Mouse (Mus musculus) forebrain, embryonic 15.5 days (tissue): Measurements from ENCODE around the gene Ctu1. TPM values are rescaled to one million over a fixed set of nuclear protein-coding genes. Genes with fewer than 3 reads are reported as not detected.

Experiments
- ATAC-seq: fragments of 200-750 bp; cut with Nextera tagmentation; replicated peaks from 2 replicates; pipeline ENCODE4 v1.8.0; 2017; ENCODE audit warnings: mild to moderate bottlenecking, moderate TSS enrichment, moderate library complexity
- H3K27ac ChIP-seq: fragments of 300-500 bp; sonication (generic); replicated peaks from 2 replicates; pipeline ENCODE4 v1.5.1; 2015; ENCODE audit warnings: mild to moderate bottlenecking, inconsistent platforms
- H3K27me3 ChIP-seq: fragments of 300-500 bp; sonication (generic); 2 replicates; pipeline ENCODE4 v1.6.1; 2015; ENCODE audit warnings: inconsistent platforms
- H3K36me3 ChIP-seq: fragments of 300-500 bp; sonication (generic); 2 replicates; pipeline ENCODE4 v1.6.1; 2015; ENCODE audit warnings: mild to moderate bottlenecking, inconsistent platforms
- H3K4me1 ChIP-seq: fragments of 300-500 bp; sonication (generic); 2 replicates; pipeline ENCODE4 v1.6.1; 2015; ENCODE audit warnings: inconsistent platforms
- H3K4me2 ChIP-seq: fragments of 300-500 bp; sonication (generic); replicated peaks from 2 replicates; pipeline ENCODE4 v1.6.1; 2015; ENCODE audit warnings: mild to moderate bottlenecking, inconsistent platforms
- H3K4me3 ChIP-seq: fragments of 300-500 bp; sonication (generic); 2 replicates; pipeline ENCODE4 v1.5.1; 2015; ENCODE audit warnings: mild to moderate bottlenecking, inconsistent platforms
- H3K9ac ChIP-seq: fragments of 300-500 bp; sonication (generic); replicated peaks from 2 replicates; pipeline ENCODE4 v1.6.1; 2015; ENCODE audit warnings: mild to moderate bottlenecking, inconsistent platforms
- H3K9me3 ChIP-seq: fragments of 300-500 bp; sonication (generic); 2 replicates; pipeline ENCODE4 v1.6.1; 2016; ENCODE audit warnings: inconsistent platforms
- WGBS: fragments of 180-500 bp; shearing (Covaris S2); methylation state at CpG from one replicate; pipeline ENCODE4 v1.1.7; 2015; ENCODE audit warnings: mixed read lengths; 5-methylcytosine and 5-hydroxymethylcytosine counted together
- polyA plus RNA-seq: library from polyadenylated mRNA; unstranded; fragments of >200 nt; fragmentation: Nextera tagmentation; extraction: Ambion mirVana; gene quantifications from 2 replicates; pipeline ENCODE4 v1.2.1, GENCODE M21; 2015

The Ctu1 gene
- 29.3 and 31.1 TPM in 2 replicates for polyA plus RNA-seq

DNA sequence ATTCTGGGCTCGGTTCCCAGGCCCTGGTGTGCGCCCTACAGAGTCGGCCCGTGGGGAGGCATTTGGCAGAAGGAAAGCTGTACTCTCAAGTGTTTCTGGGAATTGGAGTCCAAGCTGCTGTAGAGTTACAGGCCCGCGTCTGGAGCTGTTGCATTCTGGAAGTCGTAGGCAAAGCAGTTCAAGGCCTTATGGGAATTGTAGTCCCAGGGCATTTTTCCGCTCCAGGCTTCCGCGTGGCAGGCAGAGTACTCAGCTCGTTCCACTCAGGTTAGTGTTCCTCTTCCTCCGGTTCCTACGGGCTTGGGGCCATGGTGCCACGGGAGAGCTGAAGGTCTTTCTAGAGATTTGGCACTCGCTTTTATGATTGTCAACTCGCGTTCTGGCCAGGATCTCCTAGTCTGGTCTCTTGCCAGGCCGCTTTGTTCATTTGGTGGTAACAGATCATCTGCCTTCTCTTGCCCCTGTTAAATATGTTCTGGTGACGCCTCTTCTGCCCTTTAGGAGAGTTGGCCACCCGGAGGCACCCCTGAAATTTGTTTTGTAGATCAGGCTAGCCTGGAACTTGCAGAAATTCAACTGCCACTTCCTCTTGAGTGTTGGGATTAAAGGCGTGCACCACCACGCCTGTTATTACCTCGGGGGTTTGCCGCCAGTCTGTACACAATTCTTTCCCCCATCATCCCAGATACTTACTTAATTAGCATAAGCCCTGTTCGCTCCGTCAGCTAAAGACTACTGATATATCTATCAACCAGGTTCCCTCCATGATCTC lies at the start of gene Ctu1:
Gene Ctu1, plus strand, starts transcription at position 208 of the 772 bp plus-strand sequence.
- Histone ChIP-seq H3K36me3 (peaks cover 25% of the 10 kb centered on the region), H3K9me3 (no peaks in the 10 kb centered on the region), H3K4me3 (peak within 1 kb of the TSS; percentile 72), H3K27me3 (no peaks in the 10 kb centered on the region), H3K4me1 (peaks cover 17% of the 10 kb centered on the region), H3K4me2 (peak within 1 kb of the TSS; percentile 82), H3K27ac (peak within 1 kb of the TSS; percentile 41), H3K9ac (peak within 1 kb of the TSS; percentile 71)
- WGBS = under 1% methylated on average over 26 of the region's 26 CpGs
- ATAC-seq = peak; percentile 95

DNA sequence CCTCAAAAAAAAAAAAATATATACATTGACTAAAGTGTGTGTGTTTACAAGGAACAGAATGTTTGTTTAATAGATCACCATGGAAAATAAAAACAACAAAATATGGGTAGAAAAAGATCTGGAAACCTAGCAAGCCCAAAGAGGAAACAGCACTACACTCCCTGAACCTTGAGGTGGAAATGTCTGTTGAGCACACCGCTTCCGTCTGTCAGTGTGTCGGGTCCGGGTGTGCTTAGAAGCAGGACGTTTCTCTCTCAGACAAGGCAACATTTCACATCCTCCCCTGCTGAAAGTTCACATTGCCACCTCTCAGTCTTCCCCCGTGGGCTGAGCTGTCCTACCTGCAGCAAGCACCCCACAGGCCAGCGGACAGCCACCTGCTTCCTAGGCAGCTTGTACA lies 48.9 kb upstream of the Ctu1 start:
- H3K4me1 ChIP-seq = no peaks in the 10 kb centered on the region
- WGBS = 87% methylated on average over 7 of the region's 7 CpGs
- no peaks in the 10 kb centered on the region for H3K27me3 ChIP-seq
- no peak overlapping the region for H3K4me3 ChIP-seq
- no peak for ATAC-seq
- H3K4me2 ChIP-seq = no peak overlapping the region
- H3K9me3 ChIP-seq = no peaks in the 10 kb centered on the region
- no peak overlapping the region for H3K27ac ChIP-seq
- no peak overlapping the region for H3K9ac ChIP-seq
- no peaks in the 10 kb centered on the region for H3K36me3 ChIP-seq

DNA sequence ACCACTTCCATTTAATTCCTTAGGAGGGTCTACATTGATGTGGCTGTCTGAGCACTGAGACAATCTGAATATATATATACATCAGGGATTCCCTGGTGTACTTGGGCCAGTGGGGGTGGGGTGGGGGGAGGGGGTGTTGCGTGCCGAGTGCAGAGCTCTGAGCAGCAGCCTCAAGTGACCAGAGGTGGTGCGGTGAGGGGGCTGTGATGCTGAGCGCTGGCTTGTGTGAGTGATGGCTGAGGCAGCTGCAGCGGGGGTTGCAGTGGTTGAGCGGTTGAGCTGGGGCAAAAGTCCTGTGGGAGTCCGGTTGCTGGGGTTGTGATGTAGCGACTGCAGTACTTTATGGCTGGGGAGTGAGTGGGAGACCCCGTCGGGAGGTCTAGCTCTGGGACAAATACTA lies 48.0 kb upstream of the Ctu1 start:
- 18% methylated on average over 10 of the region's 10 CpGs for WGBS
- H3K4me1 ChIP-seq = no peaks in the 10 kb centered on the region
- no peak overlapping the region for H3K27ac ChIP-seq
- H3K9ac ChIP-seq = no peak overlapping the region
- no peaks in the 10 kb centered on the region for H3K27me3 ChIP-seq
- no peak for ATAC-seq
- H3K4me3 ChIP-seq = no peak overlapping the region
- no peaks in the 10 kb centered on the region for H3K36me3 ChIP-seq
- H3K4me2 ChIP-seq = no peak overlapping the region
- H3K9me3 ChIP-seq = no peaks in the 10 kb centered on the region

DNA sequence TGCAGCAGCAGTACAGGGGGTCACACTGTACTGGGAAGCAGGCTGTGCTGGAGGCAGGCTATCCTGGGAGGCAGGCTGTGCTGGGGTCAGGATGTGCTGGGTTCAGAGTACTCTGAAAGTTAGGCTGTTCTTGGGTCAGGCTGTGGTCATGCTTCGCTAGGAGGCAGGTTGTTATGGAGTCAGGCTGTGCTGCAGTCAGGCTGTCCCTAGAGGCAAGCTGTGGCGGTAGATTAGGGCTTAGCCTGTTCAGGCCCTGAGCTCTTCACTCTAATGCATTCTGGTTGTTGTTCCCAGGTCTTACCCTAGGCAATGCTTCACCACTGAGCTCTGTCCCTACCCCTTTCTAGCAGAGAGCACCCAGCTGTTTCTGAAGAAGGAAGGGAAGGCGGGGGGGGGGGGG lies 46.8 kb upstream of the Ctu1 start:
- WGBS = 74% methylated on average over 2 of the region's 3 CpGs
- no peak for ATAC-seq
- H3K4me2 ChIP-seq = no peak overlapping the region
- no peak overlapping the region for H3K4me3 ChIP-seq
- H3K9me3 ChIP-seq = no peaks in the 10 kb centered on the region
- no peaks in the 10 kb centered on the region for H3K27me3 ChIP-seq
- H3K9ac ChIP-seq = no peak overlapping the region
- no peaks in the 10 kb centered on the region for H3K36me3 ChIP-seq
- H3K27ac ChIP-seq = no peak overlapping the region
- H3K4me1 ChIP-seq = no peaks in the 10 kb centered on the region

DNA sequence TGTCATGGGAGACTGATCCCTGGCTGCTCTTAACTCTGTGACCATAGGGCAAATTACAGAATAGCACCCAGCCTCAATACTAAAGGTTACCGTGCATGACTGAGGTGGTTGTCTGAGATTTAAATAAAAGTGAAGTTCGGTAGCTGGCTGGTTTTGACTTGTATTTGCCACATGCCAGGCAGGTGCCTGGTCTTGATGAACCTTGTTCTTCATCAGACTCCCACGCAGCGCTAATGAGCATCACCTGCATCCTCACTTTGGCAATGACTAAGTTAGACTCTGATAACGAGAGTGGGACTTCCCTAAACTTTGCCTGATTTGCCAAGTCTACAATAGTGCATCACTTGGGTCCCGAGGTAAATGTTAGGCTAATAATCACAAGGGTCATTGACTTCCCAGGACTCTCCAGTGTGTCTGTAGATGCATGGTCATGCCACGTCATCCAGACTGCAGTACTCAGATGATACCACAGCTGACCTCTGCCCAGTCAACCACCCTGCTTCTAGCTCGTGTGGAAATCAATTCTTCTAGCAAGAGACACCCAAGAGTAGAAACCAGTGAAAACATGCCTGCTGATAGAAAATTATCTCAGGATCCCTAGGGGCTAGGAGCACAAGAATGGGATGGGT lies 45.9 kb upstream of the Ctu1 start:
- WGBS = 81% methylated on average over 8 of the region's 8 CpGs
- Histone ChIP-seq H3K9me3 (no peaks in the 10 kb centered on the region), H3K4me3 (no peak overlapping the region), H3K4me1 (no peaks in the 10 kb centered on the region), H3K4me2 (no peak overlapping the region), H3K36me3 (no peaks in the 10 kb centered on the region), H3K27ac (no peak overlapping the region), H3K9ac (no peak overlapping the region), H3K27me3 (no peaks in the 10 kb centered on the region)
- no peak for ATAC-seq

DNA sequence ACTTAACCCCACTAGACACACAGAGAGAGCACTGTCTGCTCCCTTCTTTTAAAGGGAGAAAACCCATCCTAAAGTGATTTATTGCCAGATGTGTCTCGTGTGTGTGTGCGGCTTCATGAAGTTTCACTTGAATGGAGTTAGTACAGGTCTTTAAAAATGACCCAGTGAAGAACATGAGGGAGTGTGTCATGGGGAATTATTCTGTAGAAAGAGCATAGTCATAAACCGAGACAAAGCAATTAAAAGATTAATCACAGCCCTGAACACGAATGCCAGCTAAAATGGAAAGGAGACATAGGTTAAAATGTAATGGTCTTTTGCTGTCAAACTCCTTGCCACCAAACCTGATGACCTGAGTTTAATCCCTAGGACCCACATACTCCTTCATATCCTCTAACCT lies 37.9 kb upstream of the Ctu1 start:
- no peaks in the 10 kb centered on the region for H3K27me3 ChIP-seq
- H3K9ac ChIP-seq = no peak overlapping the region
- H3K27ac ChIP-seq = no peak overlapping the region
- H3K9me3 ChIP-seq = no peaks in the 10 kb centered on the region
- WGBS = 75% methylated on average over 4 of the region's 4 CpGs
- no peak overlapping the region for H3K4me2 ChIP-seq
- no peaks in the 10 kb centered on the region for H3K4me1 ChIP-seq
- ATAC-seq = no peak
- no peaks in the 10 kb centered on the region for H3K36me3 ChIP-seq
- H3K4me3 ChIP-seq = no peak overlapping the region

DNA sequence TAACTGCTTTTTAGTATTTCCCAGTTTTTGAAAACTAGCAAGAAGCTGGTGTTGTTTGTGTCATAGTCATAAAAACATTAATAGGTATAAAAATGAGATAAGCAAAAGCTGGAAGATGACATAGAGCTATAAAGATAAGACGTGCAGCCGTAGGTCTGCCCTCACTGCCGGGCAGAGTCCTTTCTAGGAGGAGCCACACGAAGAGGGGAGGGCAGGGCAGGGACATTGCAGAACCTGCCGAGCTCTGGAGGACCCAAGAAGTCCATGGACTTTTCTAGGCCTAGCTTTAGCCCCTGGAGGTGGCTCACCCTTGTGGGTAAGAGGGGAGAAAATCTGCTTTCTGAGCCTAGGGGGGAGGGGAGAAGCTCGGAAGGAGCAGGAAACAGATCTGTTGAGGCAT lies 37.3 kb upstream of the Ctu1 start, which contains the start of gene Ceacam18:
Gene Ceacam18, plus strand, starts transcription at position 208 of the 400 bp plus-strand sequence.
- H3K27me3 ChIP-seq = no peaks in the 10 kb centered on the region
- 76% methylated on average over 6 of the region's 6 CpGs for WGBS
- no peak for ATAC-seq

DNA sequence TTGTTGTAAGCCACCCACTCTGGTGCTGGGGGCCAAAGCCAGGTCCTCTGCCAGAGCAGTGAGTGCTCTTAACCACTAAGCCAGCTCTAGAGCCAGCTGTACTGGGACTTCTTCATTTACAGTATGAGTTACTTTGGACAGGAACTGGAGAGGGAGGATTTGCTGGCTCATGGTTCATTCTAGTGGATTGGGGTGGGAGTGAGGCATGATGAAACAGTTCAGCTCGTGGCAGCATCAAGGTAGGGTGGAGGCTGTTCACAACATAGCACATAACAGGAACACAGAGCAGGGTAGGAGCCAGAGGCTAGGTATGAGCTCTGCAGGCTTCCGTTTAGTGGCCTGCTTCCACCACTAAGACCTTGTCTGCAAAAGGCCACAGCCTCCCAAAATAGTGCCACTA lies 35.6 kb upstream of the Ctu1 start:
- Histone ChIP-seq H3K4me1 (no peaks in the 10 kb centered on the region), H3K9me3 (no peaks in the 10 kb centered on the region), H3K4me3 (no peak overlapping the region), H3K4me2 (no peak overlapping the region), H3K27me3 (no peaks in the 10 kb centered on the region), H3K9ac (no peak overlapping the region), H3K36me3 (no peaks in the 10 kb centered on the region), H3K27ac (no peak overlapping the region)
- 68% methylated on average over 2 of the region's 2 CpGs for WGBS
- no peak for ATAC-seq

More for the DNA sequence above, 37.3 kb upstream of the Ctu1 start, which contains the start of gene Ceacam18:
- Histone ChIP-seq H3K36me3 (no peaks in the 10 kb centered on the region), H3K9ac (no peak within 1 kb of the TSS), H3K27ac (no peak within 1 kb of the TSS), H3K9me3 (no peaks in the 10 kb centered on the region), H3K4me3 (no peak within 1 kb of the TSS), H3K4me1 (no peaks in the 10 kb centered on the region), H3K4me2 (no peak within 1 kb of the TSS)

DNA sequence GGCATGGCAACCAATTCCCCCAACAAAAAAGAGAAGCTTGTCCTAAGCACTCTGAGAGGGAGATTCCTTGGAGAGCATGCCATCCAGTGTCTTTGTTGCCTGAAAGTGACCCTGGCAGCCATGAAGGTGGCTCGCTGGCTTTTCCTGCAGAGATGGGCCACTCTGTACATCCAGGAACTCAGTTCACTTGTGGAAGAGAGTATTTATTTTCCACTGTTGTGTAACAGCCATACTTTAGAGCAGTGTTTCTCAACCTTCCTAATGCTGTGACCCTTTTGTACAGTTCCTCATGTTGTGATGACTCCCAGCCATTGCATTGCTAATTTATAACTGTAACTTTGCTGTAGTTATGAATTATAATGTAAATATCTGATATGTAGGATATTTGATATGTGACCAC lies 34.7 kb upstream of the Ctu1 start:
- ATAC-seq = no peak
- Histone ChIP-seq H3K9me3 (no peaks in the 10 kb centered on the region), H3K4me2 (no peak overlapping the region), H3K36me3 (no peaks in the 10 kb centered on the region), H3K4me1 (no peaks in the 10 kb centered on the region), H3K27me3 (no peaks in the 10 kb centered on the region), H3K9ac (no peak overlapping the region), H3K27ac (no peak overlapping the region), H3K4me3 (no peak overlapping the region)
- 79% methylated on average over 1 of the region's 1 CpGs for whole genome bisulfite sequencing

DNA sequence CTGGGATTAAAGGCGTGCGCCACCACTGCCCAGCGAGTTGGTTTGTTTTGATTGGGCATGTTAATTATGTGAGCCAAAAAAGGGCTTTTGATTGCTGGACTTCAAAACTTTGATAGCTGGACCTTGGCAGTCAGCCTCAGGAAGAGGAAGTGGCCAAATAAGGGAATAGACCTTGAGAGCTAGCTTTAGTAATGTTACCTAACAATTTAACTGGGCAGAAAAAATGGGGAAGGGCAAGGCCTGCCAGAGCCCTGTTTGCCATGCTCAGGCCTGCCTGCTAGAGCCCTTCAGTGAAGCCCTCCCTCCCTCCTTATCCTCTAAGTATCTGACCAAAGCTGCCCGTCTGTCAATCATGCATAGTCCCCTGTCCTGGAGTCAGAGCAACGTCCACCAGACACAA lies 29.2 kb upstream of the Ctu1 start:
- 84% methylated on average over 5 of the region's 5 CpGs for WGBS
- Histone ChIP-seq H3K9ac (no peak overlapping the region), H3K9me3 (no peaks in the 10 kb centered on the region), H3K4me3 (no peak overlapping the region), H3K27me3 (no peaks in the 10 kb centered on the region), H3K4me2 (no peak overlapping the region), H3K27ac (no peak overlapping the region), H3K36me3 (no peaks in the 10 kb centered on the region), H3K4me1 (no peaks in the 10 kb centered on the region)
- ATAC-seq = no peak

DNA sequence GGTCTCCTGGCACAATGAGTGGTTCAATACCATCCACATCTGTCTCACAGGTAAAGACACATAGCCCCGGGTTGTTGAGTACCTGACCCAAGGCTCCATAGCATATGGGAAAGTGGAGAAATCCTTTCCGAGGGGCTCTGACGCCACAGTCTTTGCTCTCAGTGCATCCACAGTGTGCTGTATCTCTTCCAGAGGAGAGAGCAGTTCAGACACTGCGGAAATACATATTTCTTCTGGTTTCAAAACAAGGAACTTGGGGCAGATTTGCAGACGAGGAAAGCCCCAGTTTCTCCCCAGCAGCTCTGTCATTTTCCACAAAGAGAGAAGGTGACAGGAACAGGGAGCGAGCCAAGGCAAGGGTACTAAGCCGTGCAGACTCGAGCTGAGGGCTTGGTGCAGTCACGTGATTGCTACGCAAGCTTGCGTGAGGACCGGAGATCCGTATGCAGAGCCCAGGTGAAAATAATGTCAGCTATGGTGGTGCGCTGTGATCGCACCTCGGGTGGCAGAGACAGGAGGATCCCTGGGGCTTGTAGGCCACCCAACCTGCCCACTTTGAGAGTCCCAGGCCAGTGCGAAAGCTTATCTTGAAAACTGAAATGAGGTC lies 28.7 kb upstream of the Ctu1 start:
- ATAC-seq = no peak
- 87% methylated on average over 17 of the region's 17 CpGs for WGBS
- Histone ChIP-seq H3K27me3 (no peaks in the 10 kb centered on the region), H3K9ac (no peak overlapping the region), H3K4me1 (no peaks in the 10 kb centered on the region), H3K27ac (no peak overlapping the region), H3K36me3 (no peaks in the 10 kb centered on the region), H3K9me3 (no peaks in the 10 kb centered on the region), H3K4me2 (no peak overlapping the region), H3K4me3 (no peak overlapping the region)

DNA sequence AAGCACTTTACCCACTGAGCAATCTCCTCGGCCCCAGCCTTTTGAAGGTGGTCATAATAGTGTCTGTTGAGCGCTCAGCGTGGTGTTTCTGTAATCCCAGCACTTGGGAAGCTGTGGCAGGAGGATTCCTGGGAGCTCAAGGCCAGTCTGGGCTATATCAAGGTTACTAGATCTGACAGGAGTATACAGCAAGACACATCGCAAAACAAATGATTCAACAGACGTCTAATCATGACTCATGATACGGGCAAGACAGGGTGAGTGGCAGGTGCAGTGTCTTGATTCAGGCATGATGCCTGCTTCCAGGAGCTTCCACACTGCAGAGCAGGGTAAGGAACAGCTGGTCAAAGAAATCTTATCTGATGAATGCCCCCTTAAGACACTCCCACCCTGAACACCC lies 19.1 kb upstream of the Ctu1 start:
- H3K4me1 ChIP-seq = no peaks in the 10 kb centered on the region
- WGBS = 88% methylated on average over 6 of the region's 6 CpGs

More for the DNA sequence above, 19.1 kb upstream of the Ctu1 start:
- no peak overlapping the region for H3K4me2 ChIP-seq
- no peak overlapping the region for H3K27ac ChIP-seq
- H3K4me3 ChIP-seq = no peak overlapping the region
- no peaks in the 10 kb centered on the region for H3K9me3 ChIP-seq
- no peaks in the 10 kb centered on the region for H3K27me3 ChIP-seq
- H3K36me3 ChIP-seq = no peaks in the 10 kb centered on the region
- ATAC-seq = no peak
- H3K9ac ChIP-seq = no peak overlapping the region
